Mouse (Mus musculus): Measurements from ENCODE around the gene Ckmt1.
"Not testable (repeated sequence)": the region's sequence is repeated elsewhere in the genome, so short reads cannot be mapped to it uniquely, and the experiment has no call there.

The Ckmt1 gene

GRCm38 (mm10) chr2:121357494-121357893, at the start of gene Ckmt1:
Ckmt1 (plus strand) TSS chr2:121357714.
- DNase-seq (ENCODE audit: low spot score in 2 of 2): no peak

- DNase-seq (ENCODE audit: low spot score in 2 of 2): no peak
These were observed 48.5 kb upstream of the Ckmt1 start for GRCm38 (mm10) chr2:121308997-121309416.

- DNase-seq (ENCODE audit: low spot score in 2 of 2): no peak
These were observed 41.2 kb upstream of the Ckmt1 start for GRCm38 (mm10) chr2:121316278-121316677.

- no peak for DNase-seq (ENCODE audit: low spot score in 2 of 2)
These were observed 34.5 kb upstream of the Ckmt1 start for GRCm38 (mm10) chr2:121323041-121323440.

- no peak for DNase-seq (ENCODE audit: low spot score in 2 of 2)
These were observed 33.6 kb upstream of the Ckmt1 start for GRCm38 (mm10) chr2:121323693-121324470.

GRCm38 (mm10) chr2:121329492-121329891, 28.0 kb upstream of the Ckmt1 start:
- DNase-seq (ENCODE audit: low spot score in 2 of 2): no peak

GRCm38 (mm10) chr2:121339057-121339456, 18.5 kb upstream of the Ckmt1 start:
- no peak for DNase-seq (ENCODE audit: low spot score in 2 of 2)

GRCm38 (mm10) chr2:121353156-121353555, 4.4 kb upstream of the Ckmt1 start:
- no peak for DNase-seq (ENCODE audit: low spot score in 2 of 2)

GRCm38 (mm10) chr2:121354378-121354777, 3.1 kb upstream of the Ckmt1 start:
- peak in 1 of 2 experiments; percentile 12 for DNase-seq (ENCODE audit: low spot score in 2 of 2)

GRCm38 (mm10) chr2:121354820-121355592, 2.5 kb upstream of the Ckmt1 start, which contains the start of gene Ppip5k1:
Ppip5k1 (minus strand) TSS chr2:121355396.
- peak; percentile 94 to 99 for DNase-seq (ENCODE audit: low spot score in 2 of 2)

GRCm38 (mm10) chr2:121357961-121358360, 447 bp downstream of the Ckmt1 start:
- no peak for DNase-seq (ENCODE audit: low spot score in 2 of 2)

GRCm38 (mm10) chr2:121358381-121358780, 867 bp downstream of the Ckmt1 start:
- DNase-seq (ENCODE audit: low spot score in 2 of 2): peak; percentile 71 to 87

GRCm38 (mm10) chr2:121359461-121359860, 1.9 kb downstream of the Ckmt1 start:
- no peak for DNase-seq (ENCODE audit: low spot score in 2 of 2)

- DNase-seq (ENCODE audit: low spot score in 2 of 2): no peak
These were observed 6.1 kb downstream of the Ckmt1 start for GRCm38 (mm10) chr2:121363656-121364055.

GRCm38 (mm10) chr2:121368831-121369230, 11.3 kb downstream of the Ckmt1 start:
- DNase-seq (ENCODE audit: low spot score in 2 of 2): no peak

- no peak for DNase-seq (ENCODE audit: low spot score in 2 of 2)
These were observed 13.4 kb downstream of the Ckmt1 start for GRCm38 (mm10) chr2:121370921-121371320.

- no peak for DNase-seq (ENCODE audit: low spot score in 2 of 2)
These were observed 14.8 kb downstream of the Ckmt1 start for GRCm38 (mm10) chr2:121372266-121372665.

GRCm38 (mm10) chr2:121374766-121375165, 17.3 kb downstream of the Ckmt1 start:
- no peak for DNase-seq (ENCODE audit: low spot score in 2 of 2)

- not testable (repeated sequence) for DNase-seq (ENCODE audit: low spot score in 2 of 2)
These were observed 29.6 kb downstream of the Ckmt1 start, which contains the start of gene Strc for GRCm38 (mm10) chr2:121386961-121387575. Strc (minus strand) TSS chr2:121387168.

- DNase-seq (ENCODE audit: low spot score in 2 of 2): peak in 1 of 2 experiments; percentile 90
These were observed 39.1 kb downstream of the Ckmt1 start for GRCm38 (mm10) chr2:121396624-121397023.

GRCm38 (mm10) chr2:121403296-121403695, 45.8 kb downstream of the Ckmt1 start:
- DNase-seq (ENCODE audit: low spot score in 2 of 2): no peak

- no peak for DNase-seq (ENCODE audit: low spot score in 2 of 2)
These were observed 50.6 kb downstream of the Ckmt1 start for GRCm38 (mm10) chr2:121408160-121408559.
